Mouse (Mus musculus) testis, adult 10 weeks (tissue): ENCODE measurements around the gene Sult6b1. TPM values are rescaled to one million over a fixed set of nuclear protein-coding genes. Genes with fewer than 3 reads are reported as not detected.

Experiments used
- polyA plus RNA-seq: library from polyadenylated mRNA; stranded (reverse); fragments of 350-450 nt; fragmentation: Illumina TruSeq; extraction: RNeasy Lipid Tissue Mini Kit (QIAGEN cat#74804); gene quantifications from one replicate; pipeline ENCODE4 v1.2.3, GENCODE M21; 2014; ENCODE audit warnings: low read depth, low replicate concordance

The Sult6b1 gene
- 2.1 TPM for polyA plus RNA-seq

DNA sequence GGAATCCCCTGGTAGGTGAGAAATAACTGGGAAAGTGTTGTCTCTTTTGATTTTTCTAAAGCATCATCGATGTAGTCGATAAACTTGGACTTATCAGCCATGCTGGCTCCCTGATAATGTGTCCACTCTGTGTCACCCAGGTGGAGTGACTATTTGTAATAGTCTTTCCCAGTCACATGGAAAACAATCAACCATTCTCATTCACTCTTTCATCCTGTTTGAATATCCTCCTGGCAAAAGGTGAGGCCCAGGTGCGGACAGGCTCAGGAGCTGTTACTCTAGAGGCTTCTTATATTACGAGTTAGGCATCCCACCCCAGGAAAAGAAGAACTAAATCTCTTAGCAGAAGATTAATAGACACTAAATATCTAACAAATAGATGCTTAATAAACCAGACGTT is at the start of gene Sult6b1:
Gene Sult6b1 (minus strand): TSS at position 101 of the 400 bp plus-strand sequence.

DNA sequence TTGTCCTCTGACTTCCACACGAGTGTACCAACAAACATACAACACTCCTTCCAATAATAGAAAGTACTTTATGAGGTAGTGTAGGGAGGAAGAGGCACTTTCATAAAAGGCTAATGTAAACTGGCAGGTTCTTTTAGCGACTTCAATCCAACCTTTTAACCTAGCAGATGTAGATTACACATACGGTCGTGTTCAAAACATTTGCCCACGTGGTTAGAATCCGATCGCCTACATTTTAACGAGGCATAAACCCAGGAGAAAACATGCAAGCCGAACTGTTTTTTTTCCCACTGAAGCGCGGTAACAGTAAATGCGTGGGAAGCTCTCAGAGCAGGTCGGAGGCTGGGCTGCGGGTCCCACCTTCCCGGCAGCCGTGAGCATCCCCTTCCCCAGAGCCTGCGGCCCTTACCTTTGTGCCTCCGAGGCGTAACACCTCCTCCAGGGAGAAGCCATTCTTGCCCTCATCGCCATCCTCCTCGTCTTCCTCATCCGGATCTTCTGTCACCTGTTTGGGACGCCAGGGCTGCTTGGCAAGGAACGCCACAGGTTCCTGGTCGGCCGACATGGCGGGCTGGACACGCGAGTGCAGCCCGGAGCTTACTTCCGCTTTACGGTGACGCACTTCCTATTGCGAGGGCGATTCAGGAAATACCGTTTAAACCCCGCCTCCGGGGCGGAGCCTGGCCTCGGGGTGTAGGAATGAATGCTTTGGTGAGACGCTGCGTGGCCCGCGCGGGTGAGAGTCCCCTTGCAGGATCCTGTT is 29.9 kb upstream of the Sult6b1 start, which contains the start of the genes Cebpz and Ndufaf7:
Gene Cebpz (minus strand): TSS at position 601 of the 763 bp plus-strand sequence.
Gene Ndufaf7 (plus strand): TSS at position 671 of the 763 bp plus-strand sequence.

DNA sequence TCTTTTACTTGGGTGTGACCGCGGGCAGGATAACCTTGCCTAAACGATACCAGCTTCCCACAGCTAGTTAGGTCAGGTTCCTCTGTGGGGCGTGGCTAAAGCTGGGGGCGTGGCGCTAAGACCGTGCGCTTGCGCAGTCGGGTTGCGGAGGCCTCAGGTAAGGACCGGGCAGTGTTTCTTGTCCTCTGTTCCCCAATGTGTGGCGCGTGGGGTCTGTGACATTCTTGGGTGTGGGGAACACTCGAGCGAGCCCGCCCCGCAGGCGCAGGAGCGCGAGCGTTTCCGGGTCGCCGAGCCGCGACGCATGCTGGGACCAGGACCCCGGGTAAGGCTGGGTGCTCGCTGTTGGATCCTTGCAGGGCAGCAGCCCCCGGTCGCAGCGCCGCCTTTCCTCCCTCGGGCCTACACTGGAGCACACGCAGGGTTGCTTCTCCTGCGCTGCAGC is 9.6 kb upstream of the Sult6b1 start, which contains the start of gene Cebpzos:
Gene Cebpzos (plus strand): TSS at position 132 of the 445 bp plus-strand sequence.

DNA sequence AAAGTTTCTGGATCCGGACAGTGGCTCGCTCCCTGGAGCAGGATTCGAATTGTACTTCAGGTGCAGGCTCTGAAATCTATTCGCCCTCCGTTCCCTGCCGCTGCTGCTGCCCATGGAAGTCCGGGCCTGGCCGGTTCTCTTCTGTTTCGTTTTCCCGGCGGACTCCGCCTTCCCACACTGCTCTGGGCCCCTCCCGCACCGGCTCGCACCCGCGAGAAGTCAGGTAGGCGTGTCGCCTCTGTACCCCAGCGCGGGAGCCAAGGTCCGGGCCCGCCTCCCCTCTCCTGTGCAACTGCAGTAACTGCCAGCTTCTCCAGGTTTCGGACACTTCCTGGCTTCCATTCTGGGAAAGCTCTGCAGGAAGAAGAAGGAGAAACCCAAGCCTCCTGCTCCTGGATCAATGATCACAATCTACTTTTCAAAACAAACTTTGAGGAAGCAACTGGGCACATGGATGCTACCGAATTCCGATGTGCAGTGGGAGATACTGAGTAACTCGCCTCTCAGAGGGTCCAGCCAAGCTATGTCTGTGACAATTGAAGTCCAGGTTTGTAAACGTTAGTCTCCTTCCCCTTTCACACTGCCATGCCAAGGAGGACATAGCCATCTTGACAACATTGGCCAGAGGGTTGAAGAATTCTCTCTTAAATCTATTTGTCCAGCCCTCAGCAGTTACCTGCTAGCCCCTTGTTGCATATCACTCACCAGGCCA is 24.2 kb downstream of the Sult6b1 start, which contains the start of gene Eif2ak2:
Gene Eif2ak2 (minus strand): TSS at position 173 of the 712 bp plus-strand sequence.

DNA sequence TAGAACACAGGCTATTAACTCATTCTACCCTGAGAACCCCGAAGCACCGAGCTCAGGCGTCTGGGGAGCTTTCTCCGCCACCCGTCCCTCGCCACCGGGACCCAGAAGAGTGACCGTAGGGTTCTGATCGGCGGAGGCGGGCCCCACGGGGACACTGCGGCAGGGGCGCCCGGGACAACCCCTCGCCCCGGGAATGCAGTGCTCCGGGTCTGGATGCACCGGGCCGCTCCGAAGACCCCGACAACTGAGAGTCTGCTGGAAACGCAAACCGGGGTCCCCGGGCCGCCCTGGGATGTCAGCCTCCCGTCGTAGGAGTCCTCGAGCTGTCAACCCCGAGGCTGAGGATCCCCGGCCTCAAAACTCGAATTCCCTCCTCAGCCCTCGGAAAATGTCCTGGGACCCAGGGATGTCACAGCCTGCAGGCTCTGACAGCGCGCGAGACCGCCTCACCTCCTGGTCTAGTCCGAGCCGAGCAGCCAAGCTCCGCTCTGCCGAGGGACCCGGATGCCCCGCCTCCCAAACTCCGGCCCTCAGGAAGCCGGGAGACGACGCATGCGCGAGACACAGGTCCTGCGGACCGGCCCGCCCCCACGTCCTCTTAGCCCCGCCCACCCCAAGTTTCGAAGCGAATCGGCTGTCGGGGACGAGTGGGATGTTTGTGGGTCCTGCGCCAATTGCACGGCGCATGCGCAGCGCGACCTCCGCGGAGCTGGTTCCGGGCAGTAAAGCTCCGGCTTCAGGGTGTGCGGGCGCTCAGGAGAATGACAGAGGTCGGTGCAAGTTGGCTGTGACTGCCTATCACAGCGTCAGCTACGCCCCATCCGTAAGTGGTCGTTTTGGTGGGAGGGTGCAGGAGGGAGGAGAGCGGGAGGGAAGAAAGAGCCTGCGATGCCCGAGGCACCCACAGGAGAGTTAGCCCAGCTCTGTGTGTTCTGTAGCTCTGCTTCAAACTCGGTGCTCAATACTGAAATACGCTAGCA is 71.6 kb downstream of the Sult6b1 start, which contains the start of the genes Heatr5b and Gpatch11:
Gene Heatr5b (minus strand): TSS at position 509 of the 980 bp plus-strand sequence.
Gene Gpatch11 (plus strand): TSS at position 712 of the 980 bp plus-strand sequence.

Other genes starting within 250 kb of the Sult6b1 start
- 12.8 TPM for gene Strn, start 169.8 kb downstream of the Sult6b1 start, polyA plus RNA-seq
- 12.4 TPM for gene Heatr5b, start 71.6 kb downstream of the Sult6b1 start, polyA plus RNA-seq
- 33.4 TPM for gene Gpatch11, start 71.4 kb downstream of the Sult6b1 start, polyA plus RNA-seq
- 22.7 TPM for gene Eif2ak2, start 24.4 kb downstream of the Sult6b1 start, polyA plus RNA-seq
- gene Cebpzos, start 9.5 kb upstream of the Sult6b1 start, polyA plus RNA-seq = 26.6 TPM
- gene Cebpz, start 30.1 kb upstream of the Sult6b1 start, polyA plus RNA-seq = 53.9 TPM
- gene Ndufaf7, start 30.1 kb upstream of the Sult6b1 start, polyA plus RNA-seq = 67.9 TPM
- gene Prkd3, start 113.8 kb upstream of the Sult6b1 start, polyA plus RNA-seq = 17.7 TPM
- 86.1 TPM for gene Qpct, start 144.9 kb upstream of the Sult6b1 start, polyA plus RNA-seq